Mouse (Mus musculus): ENCODE results near the gene Plekhd1.

DNA sequence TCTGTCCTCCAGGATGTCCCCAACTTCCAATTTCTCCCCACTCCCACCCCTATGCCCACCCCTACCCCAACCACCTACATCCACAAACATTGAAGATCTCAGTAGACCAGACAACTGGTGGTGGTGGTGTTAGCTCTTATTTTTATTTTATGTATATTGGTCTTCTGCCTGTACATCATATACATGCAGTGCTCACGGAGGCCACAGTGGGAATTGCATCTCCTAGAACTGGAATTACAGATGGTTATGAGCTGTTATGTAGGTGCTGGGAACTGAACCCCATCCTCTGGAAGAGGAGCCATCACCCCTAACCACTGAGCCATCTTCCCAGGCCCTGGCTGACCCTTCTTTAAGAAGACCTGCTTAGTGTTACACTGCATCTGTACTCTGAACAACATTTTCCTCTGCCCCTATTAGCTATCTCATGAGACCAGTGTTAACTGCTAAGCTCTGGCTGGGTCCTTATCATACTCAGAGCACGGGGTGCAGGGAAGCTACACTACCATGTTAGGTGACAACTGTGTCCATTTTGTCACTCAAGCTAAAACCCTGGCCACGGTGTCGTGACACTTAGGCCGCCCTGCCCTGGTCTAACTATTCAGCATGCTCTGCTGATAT is 6.2 kb downstream of the Plekhd1 start:
- TF ChIP-seq CTCF (IDR thresholded peaks at IDR 0.05; ENCODE audit: low read depth) (peak; percentile 43; the same call in 1 of the 2 replicates), EP300 (IDR thresholded peaks at IDR 0.05; ENCODE audit: low read depth) (peak; percentile 85)

Data from liver, embryonic 14.5 days (tissue).